ENCODE assay signal across 11 mouse cellular contexts in genomic region chr4:34966336-34966957, GRCm38 (mm10).
DNase-seq lines count a peak whose midpoint lies in the region; TF ChIP-seq lines count a peak whose summit lies in the region.
"Had no signal": no experiment of that assay in that cellular context is flagged by ENCODE, and none has a peak within 500 bp of the region (broad histone marks: within the 10 kb centered on the region; RNA-seq: fewer than 3 reads in every experiment).

No protein-coding gene starts in this region.

- intact Hi-C loops in heart, adult 2 months (cut with DNase I), result no loop called here

- TF ChIP-seq CTCF in heart, adult 2 months (IDR thresholded peaks at IDR 0.05), result no peak

- no peak overlapping the region for H3K27ac ChIP-seq in heart, adult 2 months
- H3K27ac ChIP-seq: liver, embryonic 14.5 days had no signal

- TF ChIP-seq EP300 in heart, adult 2 months (IDR thresholded peaks at IDR 0.05; ENCODE audit: insufficient read depth, low read depth, low read length), result no peak

- DNase-seq in cerebellum, postnatal 14 days, result peak; percentile 48 to 54
- DNase-seq in cerebellum, adult 11-12 months, result no peak
- peak; percentile 48 for DNase-seq in layer of hippocampus, adult 9-11 months
- DNase-seq in layer of hippocampus, postnatal 14 days (ENCODE audit: low spot score in 2 of 2), result no peak
- peak; percentile 32 to 54 for DNase-seq in frontal cortex, postnatal 10 days (ENCODE audit: low spot score in 2 of 2)
- peak; percentile 32 for DNase-seq in lung, postnatal 36 days
- DNase-seq in B cell, adult 2 months, result no peak
- DNase-seq in heart, adult 2 months, result no peak
- DNase-seq: heart, postnatal 14 days; kidney, postnatal 25 days had no signal

- H3K27me3 ChIP-seq in heart, adult 2 months (ENCODE audit: control insufficient read depth, insufficient read depth, low read length), result no peaks in the 10 kb centered on the region

- H3K36me3 ChIP-seq in heart, adult 2 months (ENCODE audit: control insufficient read depth, insufficient read depth, low read length), result no peaks in the 10 kb centered on the region

- no peak for TF ChIP-seq POLR2A in heart, adult 2 months (IDR thresholded peaks at IDR 0.05; ENCODE audit: insufficient read depth, low read depth, low read length)

- H3K79me2 ChIP-seq in heart, adult 2 months (replicated peaks; ENCODE audit: control insufficient read depth, insufficient read depth, low read length), result no peaks in the 10 kb centered on the region

- no peak overlapping the region for H3K4me3 ChIP-seq in heart, adult 2 months

- no peak overlapping the region for H3K9ac ChIP-seq in heart, adult 2 months (ENCODE audit: low read depth, low read length)
- H3K9ac ChIP-seq: liver, embryonic 14.5 days had no signal

- no peaks in the 10 kb centered on the region for H3K4me1 ChIP-seq in heart, adult 2 months (ENCODE audit: control insufficient read depth, insufficient read depth, low read length)

- 81% methylated on average over 8 of the region's 8 CpGs for WGBS in heart, adult 2 months

Comparison
In these comparisons a context has a peak if more than half of its experiments do, and no peak if none do; other contexts are left out.
1. DNase-seq: peak in cerebellum, postnatal 14 days (2 of 2), layer of hippocampus, adult 9-11 months (single experiment), frontal cortex, postnatal 10 days (2 of 2) and lung, postnatal 36 days (single experiment); none in cerebellum, adult 11-12 months (single experiment), layer of hippocampus, postnatal 14 days (0 of 2), B cell, adult 2 months (0 of 2) and heart, adult 2 months (0 of 2).